Mouse (Mus musculus): Measurements from ENCODE around the gene Spata18. TPM values are rescaled to one million over a fixed set of nuclear protein-coding genes. Genes with fewer than 3 reads are reported as not detected.

The Spata18 gene
- polyA plus RNA-seq (2015; fragmentation: Nextera tagmentation; extraction: Ambion mirVana) = 0.23 and 0.24 TPM in 2 replicates

GRCm38 (mm10) chr5:73651061-73651854 lies at the start of gene Spata18:
TSS of gene Spata18 (plus strand) at chr5:73651379.

GRCm38 (mm10) chr5:73632291-73632690 lies 18.9 kb upstream of the Spata18 start, which contains the start of gene Lrrc66:
TSS of gene Lrrc66 (minus strand) at chr5:73632526.

GRCm38 (mm10) chr5:73647261-73647900 lies 3.8 kb upstream of the Spata18 start, which contains the start of gene Sgcb:
TSS of gene Sgcb (minus strand) at chr5:73647790.

Other genes starting within 250 kb of the Spata18 start
- gene Cwh43, start 245.3 kb upstream of the Spata18 start, polyA plus RNA-seq (2015; fragmentation: Nextera tagmentation; extraction: Ambion mirVana) = 0.50 TPM in 1 of 2 replicates, not detected in the other
- 7.9 and 8.7 TPM in 2 replicates for gene Dcun1d4, start 170.4 kb upstream of the Spata18 start, polyA plus RNA-seq (2015; fragmentation: Nextera tagmentation; extraction: Ambion mirVana)
- gene Lrrc66, start 18.9 kb upstream of the Spata18 start, polyA plus RNA-seq (2015; fragmentation: Nextera tagmentation; extraction: Ambion mirVana) = 0.07 and 0.15 TPM in 2 replicates
- gene Sgcb, start 3.6 kb upstream of the Spata18 start, polyA plus RNA-seq (2015; fragmentation: Nextera tagmentation; extraction: Ambion mirVana) = 95.9 and 110 TPM in 2 replicates

Measured in skeletal muscle tissue, postnatal 0 days (tissue).